Mouse (Mus musculus): ENCODE results near the gene Axdnd1.
"Not testable (repeated sequence)": the region's sequence is repeated elsewhere in the genome, so short reads cannot be mapped to it uniquely, and the experiment has no call there.

Axdnd1 gene

DNA sequence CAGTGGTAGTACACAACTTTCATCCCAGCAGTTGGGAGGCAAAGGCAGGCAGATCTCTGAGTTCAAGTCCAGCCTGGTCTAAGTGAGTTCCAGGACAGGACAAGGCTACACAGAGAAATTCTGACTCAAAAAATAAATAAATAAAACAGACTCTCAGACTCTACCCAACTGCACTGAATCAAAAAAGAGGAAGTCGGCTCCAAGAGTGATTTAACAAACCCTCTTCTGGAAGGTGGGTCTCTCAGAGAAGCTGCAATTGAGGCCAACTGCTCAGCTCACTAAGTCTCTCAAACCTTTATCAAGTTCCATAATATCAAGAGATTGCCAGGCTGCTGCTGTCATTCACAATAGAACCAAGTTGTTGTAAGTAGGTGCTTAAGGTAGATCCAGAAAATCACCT lies 112.4 kb downstream of the Axdnd1 start:
- no peak for DNase-seq

DNA sequence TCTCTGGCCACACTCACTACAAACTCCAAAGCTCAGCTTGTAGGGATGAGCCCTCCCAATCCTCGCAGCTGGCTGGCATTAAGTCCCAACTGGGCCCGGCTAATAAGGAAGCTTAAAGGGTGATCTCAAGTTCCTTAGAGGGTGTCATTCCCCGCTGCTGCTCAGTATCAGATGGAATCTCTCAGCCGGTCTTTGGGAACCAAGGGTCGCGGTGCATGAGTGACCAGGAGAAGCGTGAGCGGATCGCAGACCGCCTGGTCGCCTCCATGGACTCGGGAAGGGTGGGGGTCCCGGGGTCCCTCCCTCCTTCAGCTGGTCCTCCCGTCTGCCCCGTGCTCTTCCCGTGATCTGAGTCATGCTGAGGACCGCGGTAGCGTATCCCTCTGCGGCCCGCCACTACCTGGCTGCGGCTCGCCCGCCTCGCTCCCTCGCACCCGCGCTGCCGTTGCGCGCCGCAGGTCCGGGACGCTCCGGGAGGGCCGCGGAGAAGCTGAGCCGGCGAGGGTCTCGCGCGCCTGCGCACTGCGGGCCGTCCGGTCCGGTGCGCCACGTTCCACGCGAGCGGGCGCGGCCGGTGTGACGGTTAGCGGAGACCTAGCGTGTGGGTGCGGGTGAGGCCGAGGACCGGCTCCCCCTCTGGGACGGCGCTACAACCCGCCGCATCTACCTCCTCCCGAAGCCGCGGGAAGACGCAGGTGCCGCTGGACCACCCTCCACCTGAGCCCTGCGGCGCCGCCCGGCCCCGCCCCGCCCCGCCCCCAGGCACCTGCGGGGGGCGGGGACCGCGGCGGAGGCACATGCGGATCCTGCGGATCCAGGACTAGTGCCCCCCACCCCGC lies 117.8 kb downstream of the Axdnd1 start, which contains the start of gene Tdrd5:
Gene Tdrd5, minus strand, starts transcription at position 754 of the 839 bp plus-strand sequence.
- DNase-seq, result peak; percentile 59

DNA sequence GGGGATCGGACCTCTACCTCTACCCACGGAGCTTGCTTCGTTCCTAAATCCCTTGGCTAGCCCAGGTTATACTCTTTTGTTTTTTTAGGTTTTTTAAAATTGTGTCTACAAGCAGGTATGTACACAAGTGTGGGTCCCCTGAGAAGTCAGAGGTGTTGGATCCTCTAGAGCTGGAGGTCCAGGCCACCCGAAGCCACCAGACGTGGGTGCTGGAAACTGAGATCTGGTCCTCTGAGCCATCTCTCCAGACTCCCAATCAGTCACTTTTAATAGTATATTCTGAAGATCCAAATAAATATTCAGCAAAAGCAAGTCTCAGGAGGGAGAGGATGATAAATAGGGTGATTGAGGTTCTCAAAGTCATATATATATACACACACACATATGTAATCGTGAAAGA lies 130.9 kb downstream of the Axdnd1 start:
- no peak for DNase-seq

- DNase-seq, result not testable (repeated sequence)
Observed at GRCm38 (mm10) chr1:156289222-156289587, 131.8 kb downstream of the Axdnd1 start.

GRCm38 (mm10) chr1:156288556-156289221 lies 132.3 kb downstream of the Axdnd1 start:
- DNase-seq, result no peak

DNA sequence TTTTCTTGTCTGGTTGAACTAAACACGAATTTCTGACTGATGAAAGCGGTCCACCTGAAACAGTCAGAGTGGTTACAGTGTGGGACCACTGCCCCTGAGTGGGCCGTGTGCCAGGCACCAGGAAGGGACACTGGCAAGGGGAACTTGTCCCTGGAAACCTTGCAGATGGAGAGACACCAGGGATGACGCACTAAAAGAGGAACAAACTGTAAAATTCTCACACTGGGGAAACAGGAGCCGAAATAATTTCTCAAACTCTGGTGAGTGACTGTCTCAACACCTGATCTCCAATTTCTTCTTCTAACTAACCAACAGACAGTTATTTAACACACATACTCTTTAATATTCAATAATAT lies 135.4 kb downstream of the Axdnd1 start:
- no peak for DNase-seq

- peak; percentile 53 for DNase-seq
Observed at GRCm38 (mm10) chr1:156284851-156285540, 136.0 kb downstream of the Axdnd1 start.

DNA sequence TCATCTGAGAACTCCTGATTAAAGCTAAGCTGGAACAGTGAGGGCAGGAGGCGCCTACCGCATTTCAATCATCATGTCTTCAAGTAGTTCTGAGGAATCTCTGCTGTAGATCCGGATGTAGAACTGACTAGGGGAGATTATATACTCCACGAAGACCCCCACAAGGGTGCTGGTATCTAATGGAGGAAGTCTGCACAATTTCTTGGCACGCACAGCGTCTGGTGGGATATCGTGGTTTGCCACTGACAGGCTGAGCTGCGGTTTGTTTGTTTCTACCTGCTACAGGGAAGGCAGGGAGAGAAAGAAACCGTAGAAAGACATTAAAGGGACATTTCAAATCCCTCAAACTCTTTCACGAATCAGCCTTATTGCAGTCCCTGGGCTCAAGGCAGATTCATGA lies 136.8 kb downstream of the Axdnd1 start:
- no peak for DNase-seq

DNA sequence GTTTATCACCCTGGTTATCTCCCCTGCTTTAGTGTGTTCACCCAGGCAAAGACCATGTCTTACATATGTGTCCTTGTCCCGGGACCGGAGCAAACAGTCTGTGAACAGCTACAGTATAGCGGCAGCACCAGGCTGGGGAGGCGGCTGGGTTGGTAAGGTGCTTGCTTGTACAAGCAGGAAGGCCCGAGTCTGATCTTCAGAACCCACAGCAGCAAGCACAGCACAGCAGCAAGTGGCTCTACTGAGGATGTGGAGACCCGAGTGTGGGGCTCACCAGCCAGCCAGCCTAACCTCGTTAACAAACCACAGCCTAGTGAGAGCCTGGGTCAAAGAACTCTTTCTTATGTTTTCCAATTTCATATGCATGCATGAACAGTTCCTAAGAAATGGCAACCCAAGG lies 140.8 kb downstream of the Axdnd1 start:
- DNase-seq, result no peak

- DNase-seq, result no peak
Observed at GRCm38 (mm10) chr1:156273647-156274046, 147.3 kb downstream of the Axdnd1 start.
